Mouse (Mus musculus): ENCODE results near the gene Nr1i2. TPM values are rescaled to one million over a fixed set of nuclear protein-coding genes. Genes with fewer than 3 reads are reported as not detected.

Gene Nr1i2
- total RNA-seq, 1 experiment = 0.18 TPM

GRCm38 (mm10) chr16:38248331-38248961 is 46.2 kb downstream of the Nr1i2 start:
- Histone ChIP-seq H3K4me3 (ENCODE audit: insufficient read depth in 1 of 2, low read depth in 1 of 2, low read length in 2 of 2, poor library complexity in 1 of 2, severe bottlenecking in 1 of 2) (0 out of 4 replicates have a peak overlapping the region, but pooled peaks of 1 of the 2 experiments have one; percentile 25), H3K9ac (ENCODE audit: insufficient read depth, low read depth, low read length, poor library complexity, severe bottlenecking) (no peak overlapping the region), H3K27ac (ENCODE audit: insufficient read depth, low read depth, low read length, poor library complexity, severe bottlenecking) (no peak overlapping the region), H3K36me3 (ENCODE audit: control insufficient read depth, insufficient read depth, low read length, poor library complexity, severe bottlenecking) (no peaks in the 10 kb centered on the region), H3K4me1 (ENCODE audit: control insufficient read depth in 2 of 2, insufficient read depth in 2 of 2, low read length in 2 of 2, poor library complexity in 1 of 2) (peaks cover 5 to 6% of the 10 kb centered on the region in 2 experiments; a peak in 2 of 4 replicates), H3K9me3 (ENCODE audit: control insufficient read depth, insufficient read depth, low read depth, low read length) (no peaks in the 10 kb centered on the region)
- TF ChIP-seq ZC3H11A (IDR thresholded peaks at IDR 0.05; ENCODE audit: borderline replicate concordance, low read depth, low read length) (no peak), HCFC1 (IDR thresholded peaks at IDR 0.05; ENCODE audit: borderline replicate concordance, insufficient read depth, low read length) (no peak)
- DNase-seq (ENCODE audit: low read depth, low spot score) = no peak
- in situ Hi-C loops (cut with MboI; ENCODE audit: low sequenced_read_pairs in 2 of 2, unreplicated experiment in 2 of 2) = no loop called here

- Histone ChIP-seq H3K9me3 (ENCODE audit: control insufficient read depth, insufficient read depth, low read depth, low read length) (no peaks in the 10 kb centered on the region), H3K27ac (ENCODE audit: insufficient read depth, low read depth, low read length, poor library complexity, severe bottlenecking) (no peak overlapping the region), H3K4me1 (ENCODE audit: control insufficient read depth in 2 of 2, insufficient read depth in 2 of 2, low read length in 2 of 2, poor library complexity in 1 of 2) (peaks cover 5 to 6% of the 10 kb centered on the region in 2 experiments; a peak in 2 of 4 replicates), H3K9ac (ENCODE audit: insufficient read depth, low read depth, low read length, poor library complexity, severe bottlenecking) (no peak overlapping the region), H3K4me3 (ENCODE audit: insufficient read depth in 1 of 2, low read depth in 1 of 2, low read length in 2 of 2, poor library complexity in 1 of 2, severe bottlenecking in 1 of 2) (no peak overlapping the region), H3K36me3 (ENCODE audit: control insufficient read depth, insufficient read depth, low read length, poor library complexity, severe bottlenecking) (no peaks in the 10 kb centered on the region)
- no peak for DNase-seq (ENCODE audit: low read depth, low spot score)
- TF ChIP-seq ZC3H11A (IDR thresholded peaks at IDR 0.05; ENCODE audit: borderline replicate concordance, low read depth, low read length) (no peak), CHD2 (IDR thresholded peaks at IDR 0.05; ENCODE audit: low read depth, low read length) (no peak), ZNF384 (IDR thresholded peaks at IDR 0.05; ENCODE audit: low read depth, low read length) (no peak), HCFC1 (IDR thresholded peaks at IDR 0.05; ENCODE audit: borderline replicate concordance, insufficient read depth, low read length) (no peak), MAFK (IDR thresholded peaks at IDR 0.05; ENCODE audit: insufficient read depth, low read depth, low read length) (no peak)
- in situ Hi-C loops (cut with MboI; ENCODE audit: low sequenced_read_pairs in 2 of 2, unreplicated experiment in 2 of 2) = no loop called here
Measured at GRCm38 (mm10) chr16:38245849-38246585, 48.6 kb downstream of the Nr1i2 start.

- no peak for DNase-seq (ENCODE audit: low read depth, low spot score)
- no peak overlapping the region for H3K4me3 ChIP-seq (ENCODE audit: insufficient read depth in 1 of 2, low read depth in 1 of 2, low read length in 2 of 2, poor library complexity in 1 of 2, severe bottlenecking in 1 of 2)
- H3K27ac ChIP-seq (ENCODE audit: insufficient read depth, low read depth, low read length, poor library complexity, severe bottlenecking) = no peak overlapping the region
- H3K4me1 ChIP-seq (ENCODE audit: control insufficient read depth in 2 of 2, insufficient read depth in 2 of 2, low read length in 2 of 2, poor library complexity in 1 of 2) = peaks cover 5 to 6% of the 10 kb centered on the region in 2 experiments; a peak in 2 of 4 replicates
- no peak for TF ChIP-seq CHD2 (IDR thresholded peaks at IDR 0.05; ENCODE audit: low read depth, low read length)
- no peak for TF ChIP-seq ZC3H11A (IDR thresholded peaks at IDR 0.05; ENCODE audit: borderline replicate concordance, low read depth, low read length)
- no peak for TF ChIP-seq MAFK (IDR thresholded peaks at IDR 0.05; ENCODE audit: insufficient read depth, low read depth, low read length)
- no peak for TF ChIP-seq HCFC1 (IDR thresholded peaks at IDR 0.05; ENCODE audit: borderline replicate concordance, insufficient read depth, low read length)
- TF ChIP-seq ZNF384 (IDR thresholded peaks at IDR 0.05; ENCODE audit: low read depth, low read length) = no peak
- peaks cover under 1% of the 10 kb centered on the region; the same call in 1 of the 2 replicates for H3K36me3 ChIP-seq (ENCODE audit: control insufficient read depth, insufficient read depth, low read length, poor library complexity, severe bottlenecking)
- in situ Hi-C loops (cut with MboI; ENCODE audit: low sequenced_read_pairs in 2 of 2, unreplicated experiment in 2 of 2) = no loop called here
- no peaks in the 10 kb centered on the region for H3K9me3 ChIP-seq (ENCODE audit: control insufficient read depth, insufficient read depth, low read depth, low read length)
- no peak overlapping the region for H3K9ac ChIP-seq (ENCODE audit: insufficient read depth, low read depth, low read length, poor library complexity, severe bottlenecking)
Measured at GRCm38 (mm10) chr16:38245379-38245778, 49.2 kb downstream of the Nr1i2 start.

GRCm38 (mm10) chr16:38244111-38244510 is 50.5 kb downstream of the Nr1i2 start:
- H3K4me1 ChIP-seq (ENCODE audit: control insufficient read depth in 2 of 2, insufficient read depth in 2 of 2, low read length in 2 of 2, poor library complexity in 1 of 2) = peaks cover 5 to 6% of the 10 kb centered on the region in 2 experiments; a peak in 2 of 4 replicates
- in situ Hi-C loops (cut with MboI; ENCODE audit: low sequenced_read_pairs in 2 of 2, unreplicated experiment in 2 of 2) = no loop called here
- no peaks in the 10 kb centered on the region for H3K9me3 ChIP-seq (ENCODE audit: control insufficient read depth, insufficient read depth, low read depth, low read length)
- no peak for TF ChIP-seq MAFK (IDR thresholded peaks at IDR 0.05; ENCODE audit: insufficient read depth, low read depth, low read length)
- peak; percentile 41; the same call in 1 of the 2 replicates for TF ChIP-seq ZNF384 (IDR thresholded peaks at IDR 0.05; ENCODE audit: low read depth, low read length)
- no peak for TF ChIP-seq CHD2 (IDR thresholded peaks at IDR 0.05; ENCODE audit: low read depth, low read length)
- no peak overlapping the region for H3K9ac ChIP-seq (ENCODE audit: insufficient read depth, low read depth, low read length, poor library complexity, severe bottlenecking)
- peaks cover 4% of the 10 kb centered on the region; the same call in 1 of the 2 replicates for H3K36me3 ChIP-seq (ENCODE audit: control insufficient read depth, insufficient read depth, low read length, poor library complexity, severe bottlenecking)
- H3K4me3 ChIP-seq (ENCODE audit: insufficient read depth in 1 of 2, low read depth in 1 of 2, low read length in 2 of 2, poor library complexity in 1 of 2, severe bottlenecking in 1 of 2) = no peak overlapping the region
- H3K27ac ChIP-seq (ENCODE audit: insufficient read depth, low read depth, low read length, poor library complexity, severe bottlenecking) = no peak overlapping the region
- DNase-seq (ENCODE audit: low read depth, low spot score) = no peak

Data from ES-E14 (cell line).